Mouse (Mus musculus): ENCODE results near the gene Upk3bl.

GRCm38 (mm10) chr5:136041260-136041659, 13.0 kb upstream of the Upk3bl start:
- TF ChIP-seq POLR2A (IDR thresholded peaks at IDR 0.05; ENCODE audit: insufficient read length, low read depth) (no peak), TCF12 (IDR thresholded peaks at IDR 0.05; ENCODE audit: insufficient read depth, poor library complexity, severe bottlenecking) (no peak), USF1 (IDR thresholded peaks at IDR 0.05; ENCODE audit: low read depth) (no peak)
